Mouse (Mus musculus) kidney, embryonic 15.5 days (tissue): ENCODE measurements around the gene Olfr704. TPM values are rescaled to one million over a fixed set of nuclear protein-coding genes. Genes with fewer than 3 reads are reported as not detected.
"Not testable (repeated sequence)": the region's sequence is repeated elsewhere in the genome, so short reads cannot be mapped to it uniquely, and the experiment has no call there.

Source experiments
- ATAC-seq: fragments of 200-750 bp; cut with Nextera tagmentation; replicated peaks from 2 replicates; pipeline ENCODE4 v1.8.0; 2017; ENCODE audit warnings: moderate TSS enrichment; ENCODE audit not compliant: low FRiP score
- H3K27ac ChIP-seq: fragments of 300-500 bp; sonication (generic); 2 replicates; pipeline ENCODE4 v1.5.1; 2015; ENCODE audit warnings: mild to moderate bottlenecking, inconsistent platforms
- H3K27me3 ChIP-seq: fragments of 300-500 bp; sonication (generic); 2 replicates; pipeline ENCODE4 v1.6.1; 2015; ENCODE audit warnings: inconsistent platforms
- H3K36me3 ChIP-seq: fragments of 300-500 bp; sonication (generic); 2 replicates; pipeline ENCODE4 v1.6.1; 2015; ENCODE audit warnings: inconsistent platforms
- H3K4me1 ChIP-seq: fragments of 300-500 bp; sonication (generic); 2 replicates; pipeline ENCODE4 v1.6.1; 2015; ENCODE audit warnings: inconsistent platforms
- H3K4me2 ChIP-seq: fragments of 300-500 bp; sonication (generic); 2 replicates; pipeline ENCODE4 v1.6.1; 2015; ENCODE audit warnings: moderate library complexity, mild to moderate bottlenecking, inconsistent platforms
- H3K4me3 ChIP-seq: fragments of 300-500 bp; sonication (generic); replicated peaks from 2 replicates; pipeline ENCODE4 v1.5.1; 2015; ENCODE audit warnings: mild to moderate bottlenecking, inconsistent platforms
- H3K9ac ChIP-seq: fragments of 300-500 bp; sonication (generic); 2 replicates; pipeline ENCODE4 v1.6.1; 2015; ENCODE audit warnings: mild to moderate bottlenecking, inconsistent platforms
- H3K9me3 ChIP-seq: fragments of 300-500 bp; sonication (generic); replicated peaks from 2 replicates; pipeline ENCODE4 v1.6.1; 2016; ENCODE audit warnings: inconsistent platforms
- whole genome bisulfite sequencing: fragments of 180-500 bp; shearing (Covaris S2); methylation state at CpG from one replicate; pipeline ENCODE4 v1.1.7; 2015; ENCODE audit warnings: mixed read lengths; 5-methylcytosine and 5-hydroxymethylcytosine counted together
- polyA plus RNA-seq: library from polyadenylated mRNA; unstranded; fragments of >200 nt; fragmentation: Nextera tagmentation; extraction: Ambion mirVana; gene quantifications from 2 replicates; pipeline ENCODE4 v1.2.1, GENCODE M21; 2015

The Olfr704 gene
- not detected in 2 replicates for polyA plus RNA-seq

DNA sequence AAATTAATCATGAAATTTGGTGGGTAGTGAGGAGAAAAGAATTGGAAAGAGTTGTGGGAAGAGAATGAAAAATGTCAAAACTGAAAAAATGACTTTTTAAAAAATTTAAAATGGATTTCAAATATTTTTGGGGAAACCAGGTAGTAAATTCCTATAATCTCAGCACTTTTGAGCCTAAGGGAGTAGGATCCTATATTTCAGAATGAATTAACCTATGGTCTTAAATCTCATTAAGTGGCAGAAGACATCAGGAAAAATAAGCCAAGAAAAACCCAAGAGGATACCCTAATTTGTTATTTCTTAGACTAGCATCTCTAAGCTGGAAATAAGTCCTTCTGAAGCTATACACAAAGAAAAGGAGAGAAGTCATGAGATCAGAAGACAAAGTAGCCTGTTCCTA lies at the start of gene Olfr704:
Olfr704 (plus strand) TSS at position 301 of the 400 bp plus-strand sequence.
- no peak within 1 kb of the TSS for H3K9ac ChIP-seq
- no peaks in the 10 kb centered on the region for H3K9me3 ChIP-seq
- no peaks in the 10 kb centered on the region for H3K4me1 ChIP-seq
- H3K27me3 ChIP-seq: no peaks in the 10 kb centered on the region
- no peaks in the 10 kb centered on the region for H3K36me3 ChIP-seq
- H3K4me3 ChIP-seq: no peak within 1 kb of the TSS
- no peak for ATAC-seq
- no peak within 1 kb of the TSS for H3K4me2 ChIP-seq
- H3K27ac ChIP-seq: no peak within 1 kb of the TSS

DNA sequence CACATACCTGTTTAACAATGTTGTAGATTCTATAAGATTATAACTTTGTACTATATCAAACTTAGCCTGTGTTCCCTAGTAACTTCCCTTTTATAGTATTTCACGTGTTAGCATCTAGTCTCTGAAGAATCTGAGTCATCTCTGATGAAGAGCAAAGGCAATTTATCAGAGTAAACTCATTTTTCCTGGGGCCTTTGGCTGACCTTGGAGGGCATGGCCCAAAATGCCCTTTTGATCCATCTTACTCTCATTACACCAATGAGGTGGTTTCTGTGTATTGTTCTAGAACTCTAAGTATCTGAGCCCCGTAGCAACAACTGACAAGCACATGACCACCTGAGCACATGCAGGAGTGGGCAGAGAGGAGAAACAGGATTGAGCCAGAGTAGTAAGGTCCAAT lies 49.2 kb upstream of the Olfr704 start, which contains the start of gene Olfr701:
Olfr701 (plus strand) TSS at position 301 of the 400 bp plus-strand sequence.
- H3K9ac ChIP-seq: no peak within 1 kb of the TSS
- H3K27ac ChIP-seq: no peak within 1 kb of the TSS
- no peaks in the 10 kb centered on the region for H3K27me3 ChIP-seq
- H3K4me1 ChIP-seq: no peaks in the 10 kb centered on the region
- no peaks in the 10 kb centered on the region for H3K36me3 ChIP-seq
- WGBS: 62% methylated on average over 2 of the region's 2 CpGs
- no peaks in the 10 kb centered on the region for H3K9me3 ChIP-seq
- no peak within 1 kb of the TSS for H3K4me3 ChIP-seq
- ATAC-seq: no peak
- H3K4me2 ChIP-seq: no peak within 1 kb of the TSS

DNA sequence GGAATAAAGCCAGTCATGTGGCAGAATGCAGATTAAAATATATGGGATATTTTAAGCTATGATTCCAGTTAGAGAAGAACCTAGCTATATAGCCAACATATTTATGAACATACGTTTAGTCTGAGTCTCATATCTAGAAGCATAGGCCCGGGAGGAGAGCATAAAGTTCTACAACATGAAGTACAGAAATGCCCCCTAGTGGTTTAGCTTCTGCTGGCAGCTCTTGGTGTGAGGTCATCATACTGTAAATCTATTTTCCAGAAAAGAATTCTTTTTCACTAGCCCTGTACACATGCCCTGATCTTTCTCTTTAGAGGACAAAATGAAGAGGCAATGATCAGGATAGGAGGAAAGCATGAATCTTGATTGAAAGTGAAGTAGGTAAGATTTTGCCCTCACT lies 47.2 kb upstream of the Olfr704 start:
- ATAC-seq: no peak
- H3K9ac ChIP-seq: no peak overlapping the region
- WGBS: 32% methylated on average over 2 of the region's 2 CpGs

DNA sequence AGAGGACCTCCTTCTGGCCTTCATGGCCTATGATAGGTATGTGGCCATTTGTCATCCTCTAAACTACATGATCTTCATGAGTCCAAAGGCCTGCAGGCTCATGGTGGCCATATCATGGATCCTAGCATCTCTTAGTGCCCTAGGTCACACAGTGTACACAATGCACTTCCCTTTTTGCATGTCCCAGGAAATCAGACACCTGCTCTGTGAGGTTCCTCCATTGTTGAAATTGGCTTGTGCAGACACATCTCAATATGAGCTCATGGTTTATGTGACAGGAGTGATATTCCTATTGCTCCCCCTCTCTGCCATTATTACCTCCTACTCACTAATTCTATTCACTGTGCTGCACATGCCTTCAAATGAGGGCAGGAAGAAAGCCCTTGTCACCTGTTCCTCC lies 44.6 kb upstream of the Olfr704 start:
- H3K27me3 ChIP-seq: no peaks in the 10 kb centered on the region
- H3K4me1 ChIP-seq: no peaks in the 10 kb centered on the region
- ATAC-seq: no peak
- H3K4me2 ChIP-seq: no peak overlapping the region
- H3K9me3 ChIP-seq: no peaks in the 10 kb centered on the region
- H3K4me3 ChIP-seq: no peak overlapping the region
- no peak overlapping the region for H3K27ac ChIP-seq
- H3K36me3 ChIP-seq: no peaks in the 10 kb centered on the region
- H3K9ac ChIP-seq: no peak overlapping the region

More for the DNA sequence above, 47.2 kb upstream of the Olfr704 start:
- no peak overlapping the region for H3K4me3 ChIP-seq
- H3K27ac ChIP-seq: no peak overlapping the region
- no peaks in the 10 kb centered on the region for H3K36me3 ChIP-seq
- no peak overlapping the region for H3K4me2 ChIP-seq
- no peaks in the 10 kb centered on the region for H3K27me3 ChIP-seq
- H3K4me1 ChIP-seq: no peaks in the 10 kb centered on the region
- no peaks in the 10 kb centered on the region for H3K9me3 ChIP-seq

DNA sequence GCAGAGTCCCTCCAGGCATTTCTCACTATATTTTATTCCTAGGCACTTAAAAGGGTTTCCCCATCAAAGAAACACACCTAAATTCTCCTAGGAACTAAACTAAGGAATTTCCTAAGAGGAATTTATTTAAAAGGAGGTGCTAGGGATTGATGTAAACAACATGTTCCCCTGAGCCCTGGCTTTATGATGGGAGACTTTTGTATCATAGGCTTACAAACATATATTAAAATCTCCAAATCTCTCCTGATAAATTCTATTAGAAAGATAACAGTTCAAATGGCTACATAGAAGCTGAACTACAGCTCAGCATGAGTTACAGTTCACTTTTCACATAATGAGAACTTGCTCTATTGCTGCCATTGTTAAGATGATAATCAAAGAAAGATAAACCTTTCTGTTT lies 29.2 kb upstream of the Olfr704 start, which contains the start of gene Olfr702:
Olfr702 (minus strand) TSS at position 101 of the 400 bp plus-strand sequence.
- Histone ChIP-seq H3K27ac (no peak within 1 kb of the TSS), H3K9me3 (no peaks in the 10 kb centered on the region), H3K9ac (no peak within 1 kb of the TSS), H3K4me3 (no peak within 1 kb of the TSS), H3K4me2 (no peak within 1 kb of the TSS), H3K4me1 (no peaks in the 10 kb centered on the region), H3K27me3 (no peaks in the 10 kb centered on the region), H3K36me3 (no peaks in the 10 kb centered on the region)
- no peak for ATAC-seq

DNA sequence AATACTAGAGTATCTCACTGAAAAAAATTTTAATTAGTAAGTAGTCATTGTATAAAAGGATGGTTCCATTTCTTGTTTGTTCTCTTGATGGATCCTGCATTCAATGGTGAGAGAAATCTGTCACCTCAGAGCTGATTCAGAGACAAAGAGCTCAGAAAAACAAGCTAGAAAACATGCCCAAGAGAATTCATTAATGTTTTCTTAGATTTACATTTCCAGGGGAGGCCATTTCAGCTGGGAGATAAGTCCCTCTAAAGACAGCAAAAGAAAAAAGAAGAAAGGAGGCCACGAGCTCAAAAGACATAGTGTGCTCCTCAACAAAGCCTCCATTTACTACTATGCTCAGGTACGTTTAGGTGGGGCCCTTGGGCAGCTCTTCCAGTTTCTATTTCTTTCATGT lies 19.9 kb upstream of the Olfr704 start, which contains the start of gene Olfr703:
Olfr703 (plus strand) TSS at position 301 of the 400 bp plus-strand sequence.
- H3K9ac ChIP-seq: no peak within 1 kb of the TSS
- 78% methylated on average over 2 of the region's 2 CpGs for WGBS
- no peaks in the 10 kb centered on the region for H3K9me3 ChIP-seq
- no peak within 1 kb of the TSS for H3K4me3 ChIP-seq
- H3K27ac ChIP-seq: no peak within 1 kb of the TSS
- no peaks in the 10 kb centered on the region for H3K36me3 ChIP-seq
- H3K27me3 ChIP-seq: no peaks in the 10 kb centered on the region
- ATAC-seq: no peak
- H3K4me1 ChIP-seq: no peaks in the 10 kb centered on the region
- no peak within 1 kb of the TSS for H3K4me2 ChIP-seq

DNA sequence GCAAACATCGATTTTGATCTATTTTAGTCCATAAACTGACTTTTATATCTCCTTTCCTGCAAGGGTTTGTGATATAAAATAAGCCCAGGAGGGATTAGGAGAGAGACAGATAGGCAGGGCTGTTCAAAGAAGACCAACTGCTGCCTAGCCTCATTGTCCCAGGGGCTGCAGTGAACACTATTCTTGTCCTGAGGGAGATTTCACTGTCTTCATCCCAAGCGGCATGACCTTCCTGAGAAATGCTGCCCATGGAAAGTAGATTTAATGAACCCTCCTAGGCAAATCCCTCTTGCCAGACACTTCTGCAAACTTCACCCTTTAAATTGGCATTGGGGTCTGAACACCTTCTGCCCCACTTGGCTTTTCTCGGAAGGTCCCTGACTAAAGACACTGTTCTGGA lies 13.8 kb downstream of the Olfr704 start, which contains the start of gene Olfr705:
Olfr705 (minus strand) TSS at position 101 of the 400 bp plus-strand sequence.
- no peak within 1 kb of the TSS for H3K4me3 ChIP-seq
- H3K9me3 ChIP-seq: no peaks in the 10 kb centered on the region
- H3K36me3 ChIP-seq: no peaks in the 10 kb centered on the region
- no peak for ATAC-seq
- H3K4me2 ChIP-seq: no peak within 1 kb of the TSS
- no peak within 1 kb of the TSS for H3K27ac ChIP-seq
- H3K9ac ChIP-seq: no peak within 1 kb of the TSS
- no peaks in the 10 kb centered on the region for H3K27me3 ChIP-seq
- 78% methylated on average over 3 of the region's 3 CpGs for WGBS
- H3K4me1 ChIP-seq: no peaks in the 10 kb centered on the region

DNA sequence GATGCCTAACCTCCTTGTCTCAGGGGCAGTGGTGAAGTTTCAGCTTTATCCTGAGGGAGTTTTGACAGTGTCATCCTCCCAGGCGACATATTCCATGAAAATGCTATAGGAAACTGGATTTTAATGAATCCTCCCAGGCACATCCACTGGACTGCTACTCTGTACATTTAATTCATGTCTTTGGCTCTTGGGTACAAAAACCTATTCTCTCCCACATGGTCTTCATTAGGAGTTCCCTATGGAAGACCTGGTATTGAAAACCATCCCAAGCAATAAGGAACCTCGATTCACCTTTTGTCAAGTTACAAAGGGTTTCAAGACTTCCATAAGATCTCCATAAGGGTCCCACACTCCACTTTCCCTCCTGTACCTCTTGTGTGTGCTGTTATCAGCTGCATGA lies 25.1 kb downstream of the Olfr704 start, which contains the start of gene Olfr706:
Olfr706 (minus strand) TSS at position 101 of the 400 bp plus-strand sequence.
- no peak for ATAC-seq

DNA sequence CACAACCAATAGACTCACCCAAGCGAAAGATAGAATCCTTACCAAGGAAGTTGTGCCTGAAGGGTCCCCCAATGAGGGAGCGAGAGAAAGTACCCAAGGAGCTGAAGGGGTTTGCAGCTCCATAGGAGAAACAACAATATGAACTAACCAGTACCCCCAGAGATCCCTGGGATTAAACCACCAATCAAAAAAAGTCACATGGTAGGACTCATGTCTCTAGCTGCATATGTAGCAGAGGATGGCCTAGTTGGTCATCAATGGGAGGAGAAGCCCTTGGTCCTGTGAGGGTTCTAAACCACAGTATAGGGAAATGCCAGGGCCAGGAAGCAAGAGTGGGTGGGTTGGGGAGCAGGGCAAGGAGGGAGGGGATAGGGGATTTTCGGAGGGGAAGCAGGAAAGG lies 38.2 kb downstream of the Olfr704 start, which contains the start of gene Olfr707:
Olfr707 (minus strand) TSS at position 101 of the 400 bp plus-strand sequence.
- H3K4me3 ChIP-seq, H3K27me3 ChIP-seq, H3K36me3 ChIP-seq, H3K9ac ChIP-seq, H3K4me1 ChIP-seq, H3K27ac ChIP-seq, H3K4me2 ChIP-seq, ATAC-seq, H3K9me3 ChIP-seq: not testable (repeated sequence)
- 87% methylated on average over 3 of the region's 3 CpGs for WGBS

More for the DNA sequence above, 25.1 kb downstream of the Olfr704 start, which contains the start of gene Olfr706:
- Histone ChIP-seq H3K27me3 (no peaks in the 10 kb centered on the region), H3K9ac (no peak within 1 kb of the TSS), H3K36me3 (no peaks in the 10 kb centered on the region), H3K4me3 (no peak within 1 kb of the TSS), H3K27ac (no peak within 1 kb of the TSS), H3K4me1 (no peaks in the 10 kb centered on the region), H3K9me3 (no peaks in the 10 kb centered on the region), H3K4me2 (no peak within 1 kb of the TSS)
- 85% methylated on average over 2 of the region's 2 CpGs for WGBS

DNA sequence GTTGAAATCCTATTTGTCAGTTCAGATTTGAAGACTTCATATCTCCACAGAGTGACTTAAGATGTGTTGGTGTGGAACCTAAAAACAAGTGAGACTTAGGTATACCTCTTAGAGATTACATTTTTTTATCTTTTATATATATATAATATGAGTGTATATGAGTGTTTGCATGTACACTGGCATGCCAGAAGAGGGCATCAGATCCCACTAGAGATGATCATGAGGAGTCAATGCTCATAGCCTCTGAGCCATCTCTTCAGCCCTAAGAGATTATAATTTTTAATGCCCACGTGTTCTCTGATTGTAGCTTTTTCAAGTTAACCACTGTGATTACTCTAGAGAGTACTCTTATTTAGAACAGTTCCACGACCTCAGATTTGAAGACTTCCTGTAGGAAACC lies 44.7 kb downstream of the Olfr704 start, which contains the start of gene Olfr1532-ps1:
Olfr1532-ps1 (plus strand) TSS at position 326 of the 400 bp plus-strand sequence.
- no peak within 1 kb of the TSS for H3K4me3 ChIP-seq
- no peaks in the 10 kb centered on the region for H3K4me1 ChIP-seq
- no peak within 1 kb of the TSS for H3K9ac ChIP-seq
- no peaks in the 10 kb centered on the region for H3K27me3 ChIP-seq
- H3K27ac ChIP-seq: no peak within 1 kb of the TSS
- no peak within 1 kb of the TSS for H3K4me2 ChIP-seq
- no peaks in the 10 kb centered on the region for H3K36me3 ChIP-seq
- 67% methylated on average over 2 of the region's 2 CpGs for WGBS
- no peak for ATAC-seq
- no peaks in the 10 kb centered on the region for H3K9me3 ChIP-seq

Other genes with a start within 250 kb of the Olfr704 start
- not detected in 2 replicates for gene Olfr693, start 182.6 kb upstream of the Olfr704 start, polyA plus RNA-seq
- not detected in 2 replicates for gene Olfr694, start 171.4 kb upstream of the Olfr704 start, polyA plus RNA-seq
- gene Olfr695, start 146.8 kb upstream of the Olfr704 start, polyA plus RNA-seq: not detected in 2 replicates
- not detected in 2 replicates for gene Olfr697, start 120.7 kb upstream of the Olfr704 start, polyA plus RNA-seq
- gene Olfr698, start 107.8 kb upstream of the Olfr704 start, polyA plus RNA-seq: not detected in 2 replicates
- not detected in 2 replicates for gene Olfr699, start 70.0 kb upstream of the Olfr704 start, polyA plus RNA-seq
- not detected in 2 replicates for gene Olfr700, start 54.4 kb upstream of the Olfr704 start, polyA plus RNA-seq
- not detected in 2 replicates for gene Olfr701, start 49.1 kb upstream of the Olfr704 start, polyA plus RNA-seq
- not detected in 2 replicates for gene Olfr702, start 29.3 kb upstream of the Olfr704 start, polyA plus RNA-seq
- not detected in 2 replicates for gene Olfr703, start 19.8 kb upstream of the Olfr704 start, polyA plus RNA-seq
- gene Olfr705, start 13.7 kb downstream of the Olfr704 start, polyA plus RNA-seq: not detected in 2 replicates
- not detected in 2 replicates for gene Olfr706, start 25.0 kb downstream of the Olfr704 start, polyA plus RNA-seq
- not detected in 2 replicates for gene Olfr707, start 38.1 kb downstream of the Olfr704 start, polyA plus RNA-seq
- not detected in 2 replicates for gene Olfr1532-ps1, start 44.8 kb downstream of the Olfr704 start, polyA plus RNA-seq
- not detected in 2 replicates for gene Olfr709-ps1, start 69.0 kb downstream of the Olfr704 start, polyA plus RNA-seq
- gene Olfr710, start 85.1 kb downstream of the Olfr704 start, polyA plus RNA-seq: not detected in 2 replicates
- not detected in 2 replicates for gene Olfr6, start 100.8 kb downstream of the Olfr704 start, polyA plus RNA-seq
- not detected in 2 replicates for gene Olfr711, start 112.3 kb downstream of the Olfr704 start, polyA plus RNA-seq
- not detected in 2 replicates for gene Olfr2, start 142.9 kb downstream of the Olfr704 start, polyA plus RNA-seq
- not detected in 2 replicates for gene Olfr713, start 168.0 kb downstream of the Olfr704 start, polyA plus RNA-seq
- not detected in 2 replicates for gene Olfr714, start 207.8 kb downstream of the Olfr704 start, polyA plus RNA-seq
- gene Olfr17, start 230.0 kb downstream of the Olfr704 start, polyA plus RNA-seq: not detected in 2 replicates
- gene Olfr715b, start 247.2 kb downstream of the Olfr704 start, polyA plus RNA-seq: not detected in 2 replicates